Mouse (Mus musculus): ENCODE measurements around the gene Foxo3. TPM values are rescaled to one million over a fixed set of nuclear protein-coding genes. Genes with fewer than 3 reads are reported as not detected.

The Foxo3 gene
- polyA plus RNA-seq, 1 experiment from 2014 or later = 22.9 TPM

GRCm38 (mm10) chr10:42170201-42170600 lies 106.4 kb downstream of the Foxo3 start:
- TF ChIP-seq EP300 (IDR thresholded peaks at IDR 0.05) = no peak
- H3K4me2 ChIP-seq (replicated peaks; ENCODE audit: low read depth, low read length) = no peak overlapping the region
- no peak overlapping the region for H3K27ac ChIP-seq (ENCODE audit: low read length)
- ATAC-seq = 0 out of 2 replicates have a peak, but pooled peaks have one; percentile 19
- no peak overlapping the region for H3K9ac ChIP-seq (replicated peaks; ENCODE audit: low read depth)
- no peaks in the 10 kb centered on the region for H3K36me3 ChIP-seq (ENCODE audit: insufficient read depth, low read length)
- 75% methylated on average over 5 of the region's 5 CpGs for WGBS
- H3K9me3 ChIP-seq (ENCODE audit: low read length) = no peaks in the 10 kb centered on the region
- H3K27me3 ChIP-seq (replicated peaks; ENCODE audit: insufficient read depth, low read length) = no peaks in the 10 kb centered on the region
- H3K4me1 ChIP-seq (ENCODE audit: insufficient read depth, low read depth, low read length) = no peaks in the 10 kb centered on the region
- no peak for DNase-seq (ENCODE audit: low spot score)
- no peak overlapping the region for H3K4me3 ChIP-seq (ENCODE audit: low read depth, low read length)

GRCm38 (mm10) chr10:42154727-42155126 lies 121.8 kb downstream of the Foxo3 start:
- TF ChIP-seq EP300 (IDR thresholded peaks at IDR 0.05) = no peak
- TF ChIP-seq CTCF (IDR thresholded peaks at IDR 0.05) = no peak
- H3K36me3 ChIP-seq (ENCODE audit: insufficient read depth, low read length) = no peaks in the 10 kb centered on the region
- H3K9ac ChIP-seq (replicated peaks; ENCODE audit: low read depth) = no peak overlapping the region
- no peaks in the 10 kb centered on the region; the same call in 1 of the 2 replicates for H3K4me1 ChIP-seq (ENCODE audit: insufficient read depth, low read depth, low read length)
- no peak overlapping the region for H3K27ac ChIP-seq (ENCODE audit: low read length)
- H3K4me2 ChIP-seq (replicated peaks; ENCODE audit: low read depth, low read length) = no peak overlapping the region
- ATAC-seq (no peak), DNase-seq (ENCODE audit: low spot score) (no peak)
- no peak overlapping the region for H3K4me3 ChIP-seq (ENCODE audit: low read depth, low read length)
- WGBS = 74% methylated on average over 2 of the region's 2 CpGs
- no peaks in the 10 kb centered on the region for H3K9me3 ChIP-seq (ENCODE audit: low read length)
- H3K27me3 ChIP-seq (replicated peaks; ENCODE audit: insufficient read depth, low read length) = no peaks in the 10 kb centered on the region

- H3K4me1 ChIP-seq (ENCODE audit: insufficient read depth, low read depth, low read length) = no peaks in the 10 kb centered on the region; the same call in 1 of the 2 replicates
- H3K9me3 ChIP-seq (ENCODE audit: low read length) = no peaks in the 10 kb centered on the region
- no peak overlapping the region for H3K4me2 ChIP-seq (replicated peaks; ENCODE audit: low read depth, low read length)
- H3K36me3 ChIP-seq (ENCODE audit: insufficient read depth, low read length) = no peaks in the 10 kb centered on the region
- ATAC-seq (no peak), DNase-seq (ENCODE audit: low spot score) (no peak)
- H3K27ac ChIP-seq (ENCODE audit: low read length) = no peak overlapping the region
- no peak overlapping the region for H3K4me3 ChIP-seq (ENCODE audit: low read depth, low read length)
- 38% methylated on average over 14 of the region's 14 CpGs for WGBS
- TF ChIP-seq EP300 (IDR thresholded peaks at IDR 0.05) (no peak), CTCF (IDR thresholded peaks at IDR 0.05) (no peak)
- H3K27me3 ChIP-seq (replicated peaks; ENCODE audit: insufficient read depth, low read length) = no peaks in the 10 kb centered on the region
- H3K9ac ChIP-seq (replicated peaks; ENCODE audit: low read depth) = no peak overlapping the region
These were observed 123.9 kb downstream of the Foxo3 start for GRCm38 (mm10) chr10:42152426-42153205.

GRCm38 (mm10) chr10:42149767-42150166 lies 126.8 kb downstream of the Foxo3 start:
- no peak for ATAC-seq
- no peak overlapping the region for H3K4me2 ChIP-seq (replicated peaks; ENCODE audit: low read depth, low read length)
- 0 out of 2 replicates have a peak overlapping the region, but pooled peaks have one; percentile 51 for H3K27ac ChIP-seq (ENCODE audit: low read length)
- H3K4me1 ChIP-seq (ENCODE audit: insufficient read depth, low read depth, low read length) = peaks cover 4% of the 10 kb centered on the region
- peak; percentile 76 for TF ChIP-seq EP300 (IDR thresholded peaks at IDR 0.05)
- no peak for TF ChIP-seq CTCF (IDR thresholded peaks at IDR 0.05)
- no peaks in the 10 kb centered on the region for H3K9me3 ChIP-seq (ENCODE audit: low read length)
- no peak overlapping the region for H3K4me3 ChIP-seq (ENCODE audit: low read depth, low read length)
- H3K36me3 ChIP-seq (ENCODE audit: insufficient read depth, low read length) = no peaks in the 10 kb centered on the region
- H3K9ac ChIP-seq (replicated peaks; ENCODE audit: low read depth) = no peak overlapping the region
- 40% methylated on average over 3 of the region's 3 CpGs for WGBS
- peak; percentile 51 for DNase-seq (ENCODE audit: low spot score)
- H3K27me3 ChIP-seq (replicated peaks; ENCODE audit: insufficient read depth, low read length) = no peaks in the 10 kb centered on the region

GRCm38 (mm10) chr10:42148326-42148725 lies 128.2 kb downstream of the Foxo3 start:
- DNase-seq (ENCODE audit: low spot score) (peak; percentile 92), ATAC-seq (peak; percentile 81)
- no peaks in the 10 kb centered on the region for H3K9me3 ChIP-seq (ENCODE audit: low read length)
- no peak overlapping the region for H3K9ac ChIP-seq (replicated peaks; ENCODE audit: low read depth)
- no peaks in the 10 kb centered on the region for H3K36me3 ChIP-seq (ENCODE audit: insufficient read depth, low read length)
- H3K4me3 ChIP-seq (ENCODE audit: low read depth, low read length) = no peak overlapping the region
- TF ChIP-seq CTCF (IDR thresholded peaks at IDR 0.05) (no peak; the same call in 1 of the 2 replicates), EP300 (IDR thresholded peaks at IDR 0.05) (peak; percentile 75)
- peaks cover 4% of the 10 kb centered on the region for H3K4me1 ChIP-seq (ENCODE audit: insufficient read depth, low read depth, low read length)
- no peak overlapping the region for H3K4me2 ChIP-seq (replicated peaks; ENCODE audit: low read depth, low read length)
- WGBS = 47% methylated on average over 3 of the region's 3 CpGs
- H3K27ac ChIP-seq (ENCODE audit: low read length) = peak overlapping the region; percentile 65
- no peaks in the 10 kb centered on the region for H3K27me3 ChIP-seq (replicated peaks; ENCODE audit: insufficient read depth, low read length)

- ATAC-seq (peak; percentile 86), DNase-seq (ENCODE audit: low spot score) (peak; percentile 91)
- H3K27me3 ChIP-seq (replicated peaks; ENCODE audit: insufficient read depth, low read length) = no peaks in the 10 kb centered on the region
- no peaks in the 10 kb centered on the region for H3K9me3 ChIP-seq (ENCODE audit: low read length)
- H3K4me2 ChIP-seq (replicated peaks; ENCODE audit: low read depth, low read length) = no peak overlapping the region
- H3K9ac ChIP-seq (replicated peaks; ENCODE audit: low read depth) = no peak overlapping the region
- H3K4me3 ChIP-seq (ENCODE audit: low read depth, low read length) = no peak overlapping the region
- 35% methylated on average over 5 of the region's 5 CpGs for WGBS
- peak; percentile 98 for TF ChIP-seq EP300 (IDR thresholded peaks at IDR 0.05)
- TF ChIP-seq CTCF (IDR thresholded peaks at IDR 0.05) = no peak
- no peaks in the 10 kb centered on the region for H3K36me3 ChIP-seq (ENCODE audit: insufficient read depth, low read length)
- H3K4me1 ChIP-seq (ENCODE audit: insufficient read depth, low read depth, low read length) = peaks cover 4% of the 10 kb centered on the region
- peak overlapping the region; percentile 81 for H3K27ac ChIP-seq (ENCODE audit: low read length)
These were observed 131.3 kb downstream of the Foxo3 start for GRCm38 (mm10) chr10:42145221-42145620.

Measured in lung, postnatal 0 days (tissue).